Mouse (Mus musculus) liver, embryonic 14.5 days (tissue): Measurements from ENCODE around the gene 2010003K11Rik. TPM values are rescaled to one million over a fixed set of nuclear protein-coding genes. Genes with fewer than 3 reads are reported as not detected.

Experiments used
- ATAC-seq: fragments of 200-750 bp; cut with Nextera tagmentation; 2 replicates; pipeline ENCODE4 v1.8.0; 2017; ENCODE audit warnings: moderate number of reproducible peaks, mild to moderate bottlenecking, moderate library complexity; ENCODE audit not compliant: insufficient read depth
- DNase-seq, 3 experiments: peaks; one replicate each; pipeline ENCODE4 v3.0.0-alpha.2; 2012 to 2013; ENCODE audit warnings: low read depth in 3 of 3, low spot score in 3 of 3
- H3K27ac ChIP-seq: fragments of 300-500 bp; sonication (generic); 2 replicates; pipeline ENCODE4 v1.5.1; 2014; ENCODE audit warnings: moderate library complexity, mild to moderate bottlenecking, control low read depth, inconsistent platforms
- H3K27me3 ChIP-seq: fragments of 300-500 bp; sonication (generic); 2 replicates; pipeline ENCODE4 v1.6.1; 2014; ENCODE audit warnings: mild to moderate bottlenecking, low read length, moderate library complexity; ENCODE audit not compliant: control insufficient read depth, insufficient read depth
- H3K36me3 ChIP-seq: fragments of 300-500 bp; sonication (generic); replicated peaks from 2 replicates; pipeline ENCODE4 v1.6.1; 2014; ENCODE audit warnings: low read depth; ENCODE audit not compliant: control insufficient read depth, insufficient read depth
- H3K4me1 ChIP-seq, 2 experiments: fragments of 200-500 bp in 1 of 2; fragments of 300-500 bp in 1 of 2; sonication (generic) in 1 of 2; replicated peaks; 2 replicates each; pipeline ENCODE4 v1.6.1; 2012 to 2014; ENCODE audit warnings: antibody characterized with exemption in 1 of 2, inconsistent platforms in 1 of 2, low read length in 1 of 2; ENCODE audit not compliant: control insufficient read depth in 2 of 2, insufficient read depth in 2 of 2
- H3K4me2 ChIP-seq: fragments of 300-500 bp; sonication (generic); 2 replicates; pipeline ENCODE4 v1.6.1; 2014; ENCODE audit warnings: low read depth, mild to moderate bottlenecking, control low read depth, moderate library complexity
- H3K4me3 ChIP-seq, 2 experiments: fragments of 200-500 bp in 1 of 2; fragments of 300-500 bp in 1 of 2; sonication (generic) in 1 of 2; 2 replicates each; pipeline ENCODE4 v1.5.1; 2012 to 2014; ENCODE audit warnings: low read depth in 2 of 2, low read length in 2 of 2, mild to moderate bottlenecking in 2 of 2, control low read depth in 1 of 2, inconsistent platforms in 1 of 2, moderate library complexity in 1 of 2; ENCODE audit not compliant: insufficient read depth in 1 of 2
- H3K9ac ChIP-seq: fragments of 300-500 bp; sonication (generic); replicated peaks from 2 replicates; pipeline ENCODE4 v1.6.1; 2014; ENCODE audit warnings: mild to moderate bottlenecking, control low read depth, moderate library complexity
- H3K9me3 ChIP-seq: fragments of 300-500 bp; sonication (generic); 2 replicates; pipeline ENCODE4 v1.6.1; 2016; ENCODE audit warnings: low read length, mixed read lengths; ENCODE audit not compliant: control insufficient read depth
- CTCF ChIP-seq: IDR thresholded peaks from 2 replicates; pipeline ENCODE4 v1.5.1; 2016; ENCODE audit warnings: antibody characterized with exemption, low read depth, control low read depth
- EP300 ChIP-seq: IDR thresholded peaks from 2 replicates; pipeline ENCODE4 v1.6.1; 2016; ENCODE audit warnings: antibody characterized with exemption, low read depth
- WGBS: fragments of 180-500 bp; shearing (Covaris S2); extraction: QIAGEN DNeasy Blood & Tissue Kit; methylation state at CpG from one replicate; pipeline ENCODE4 v1.1.7; 2014; ENCODE audit not compliant: insufficient replicate concordance; 5-methylcytosine and 5-hydroxymethylcytosine counted together
- polyA plus RNA-seq, 2 experiments: library from polyadenylated mRNA; depleted of rRNA in 1 of 2; stranded (reverse) in 1 of 2; unstranded in 1 of 2; fragments of >200 nt; fragmentation: Nextera tagmentation in 1 of 2; extraction: Ambion mirVana in 1 of 2; gene quantifications; 2 replicates each; pipeline versions ENCODE4 v1.2.1 to v1.2.3; 2012 to 2014

2010003K11Rik gene
- polyA plus RNA-seq, 2 experiments = 0.08 TPM; not detected in 1

DNA sequence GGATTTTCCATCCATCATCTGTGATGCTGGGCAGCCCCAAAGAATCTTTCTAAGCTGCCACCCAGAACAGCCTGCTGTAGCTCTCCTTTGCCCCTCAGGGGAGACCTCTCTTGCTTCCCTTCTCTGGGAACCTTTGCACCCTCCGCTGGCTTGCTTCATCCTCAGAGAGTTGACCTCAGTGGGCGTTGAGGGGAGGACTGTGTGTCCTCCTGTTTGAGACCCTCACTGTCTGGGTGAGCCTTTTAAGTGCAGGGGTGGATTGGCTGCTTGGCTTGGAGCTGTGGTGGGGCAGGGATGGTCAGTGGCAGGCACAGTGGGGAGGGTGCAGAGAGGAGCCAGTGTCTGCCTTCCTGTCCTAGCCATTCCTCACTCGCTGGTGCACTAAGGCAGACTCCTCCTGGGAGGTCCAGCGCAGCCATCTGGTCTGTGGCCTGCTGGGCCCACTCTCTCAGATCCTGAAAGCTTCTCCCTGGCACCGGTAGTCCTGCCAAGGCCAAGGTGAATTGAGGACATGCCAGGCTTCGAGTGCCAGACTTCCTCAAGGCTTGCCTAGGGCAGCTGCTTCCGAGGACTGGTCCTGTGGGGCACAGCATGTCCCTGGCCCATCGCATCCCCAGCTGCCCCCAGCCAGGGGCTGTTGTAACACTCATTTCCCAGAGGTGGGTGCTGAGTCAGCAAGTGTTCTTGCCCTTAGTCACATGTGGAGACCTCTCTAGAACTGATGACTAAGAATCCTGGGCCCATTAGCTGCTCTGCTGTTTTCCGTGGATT, 5.7 kb downstream of the 2010003K11Rik start:
- H3K27me3 ChIP-seq = no peaks in the 10 kb centered on the region
- WGBS = 49% methylated on average over 9 of the region's 9 CpGs
- ATAC-seq (no peak), DNase-seq (no peak)
- no peaks in the 10 kb centered on the region for H3K36me3 ChIP-seq
- TF ChIP-seq CTCF = no peak
- TF ChIP-seq EP300 = no peak
- peaks cover 0 to 4% of the 10 kb centered on the region in 2 experiments; a peak in 3 of 4 replicates for H3K4me1 ChIP-seq
- no peak overlapping the region for H3K4me3 ChIP-seq
- no peaks in the 10 kb centered on the region for H3K9me3 ChIP-seq
- H3K27ac ChIP-seq = no peak overlapping the region
- H3K9ac ChIP-seq = no peak overlapping the region
- H3K4me2 ChIP-seq = no peak overlapping the region

DNA sequence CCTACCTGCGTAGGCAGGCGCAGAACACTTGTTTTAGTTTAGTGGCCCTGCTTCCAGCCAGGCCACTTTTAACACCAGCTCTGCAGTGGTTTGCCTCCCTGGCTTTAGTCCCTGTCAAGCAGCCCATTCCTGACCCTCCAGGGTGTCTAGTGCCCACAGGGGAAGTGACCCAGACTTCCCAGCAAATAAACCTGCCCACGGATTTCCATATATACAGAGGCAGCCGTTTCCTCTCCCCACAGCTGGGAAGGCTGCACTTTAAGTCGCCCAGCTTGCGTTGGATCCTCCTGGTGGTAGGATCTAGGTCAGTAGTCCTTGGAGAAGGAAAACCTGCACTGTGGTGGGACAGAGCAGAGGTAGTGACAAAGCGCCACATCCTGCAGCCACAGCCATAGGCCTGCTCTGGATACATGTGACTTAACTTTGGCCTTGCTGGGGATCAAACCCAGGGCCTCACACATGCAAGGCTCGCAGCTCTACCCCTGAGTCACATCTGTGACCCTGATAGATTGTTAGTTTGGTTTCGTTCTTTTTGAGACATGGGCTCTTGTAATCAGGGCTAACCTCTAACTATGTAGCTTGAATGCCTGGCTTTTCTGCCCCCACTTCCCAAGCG, 7.2 kb downstream of the 2010003K11Rik start:
- no peak overlapping the region for H3K9ac ChIP-seq
- H3K4me3 ChIP-seq = no peak overlapping the region
- H3K27ac ChIP-seq = no peak overlapping the region
- no peak for ATAC-seq
- H3K27me3 ChIP-seq = no peaks in the 10 kb centered on the region
- no peak overlapping the region for H3K4me2 ChIP-seq
- no peaks in the 10 kb centered on the region for H3K36me3 ChIP-seq
- H3K4me1 ChIP-seq = no peaks in the 10 kb centered on the region
- 58% methylated on average over 10 of the region's 10 CpGs for WGBS
- H3K9me3 ChIP-seq = no peaks in the 10 kb centered on the region
- DNase-seq = no peak
- TF ChIP-seq CTCF (no peak), EP300 (no peak)

DNA sequence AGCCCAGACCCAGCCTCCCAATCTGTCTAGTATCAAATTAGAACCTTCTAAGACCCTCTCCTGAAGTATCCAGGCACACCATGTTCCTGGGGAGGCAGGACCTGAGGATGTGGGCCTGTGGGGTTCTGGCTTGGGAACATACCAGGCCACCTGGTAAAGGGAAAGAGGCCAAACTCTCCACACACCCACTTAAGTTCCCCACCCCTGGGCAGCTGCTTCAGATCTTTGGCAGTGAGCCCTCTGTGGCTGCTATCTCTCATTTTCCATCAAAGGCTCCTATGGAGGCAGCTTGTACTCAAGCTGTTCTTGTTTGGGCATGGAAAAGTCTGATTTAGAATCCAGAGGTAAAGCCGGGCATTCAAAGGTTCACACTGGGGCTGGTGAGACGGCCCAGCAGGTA, 10.5 kb downstream of the 2010003K11Rik start:
- Histone ChIP-seq H3K27ac (no peak overlapping the region), H3K9me3 (no peaks in the 10 kb centered on the region), H3K27me3 (no peaks in the 10 kb centered on the region), H3K4me2 (no peak overlapping the region), H3K36me3 (no peaks in the 10 kb centered on the region), H3K4me3 (no peak overlapping the region), H3K4me1 (no peaks in the 10 kb centered on the region), H3K9ac (no peak overlapping the region)
- ATAC-seq (no peak), DNase-seq (no peak)
- 49% methylated on average over 2 of the region's 2 CpGs for WGBS
- TF ChIP-seq EP300 = no peak
- TF ChIP-seq CTCF = no peak

DNA sequence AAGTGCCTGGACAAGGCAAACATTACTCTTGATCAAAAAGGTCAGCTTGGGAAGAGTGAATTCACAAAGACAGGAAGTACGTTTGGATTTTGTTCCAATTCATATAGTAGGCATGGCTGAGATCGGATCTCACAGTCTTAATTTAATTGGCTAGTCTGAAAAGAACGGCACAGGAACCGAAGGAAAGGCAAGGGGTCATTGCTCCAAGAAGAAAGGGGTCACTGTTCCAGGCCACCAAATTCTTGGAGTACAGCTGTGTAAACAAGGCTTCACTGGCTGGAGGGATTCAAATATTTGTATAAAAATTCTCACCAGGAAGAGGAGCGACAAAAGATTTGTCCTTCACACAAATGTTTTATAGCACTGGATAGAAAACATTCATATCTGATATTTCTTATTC, 13.4 kb downstream of the 2010003K11Rik start:
- no peak for TF ChIP-seq EP300
- no peak for TF ChIP-seq CTCF
- no peak for DNase-seq
- Histone ChIP-seq H3K4me1 (no peaks in the 10 kb centered on the region), H3K9me3 (no peaks in the 10 kb centered on the region), H3K36me3 (no peaks in the 10 kb centered on the region), H3K27ac (no peak overlapping the region), H3K27me3 (no peaks in the 10 kb centered on the region), H3K9ac (no peak overlapping the region), H3K4me2 (no peak overlapping the region), H3K4me3 (no peak overlapping the region)
- ATAC-seq = no peak
- 53% methylated on average over 5 of the region's 5 CpGs for WGBS

DNA sequence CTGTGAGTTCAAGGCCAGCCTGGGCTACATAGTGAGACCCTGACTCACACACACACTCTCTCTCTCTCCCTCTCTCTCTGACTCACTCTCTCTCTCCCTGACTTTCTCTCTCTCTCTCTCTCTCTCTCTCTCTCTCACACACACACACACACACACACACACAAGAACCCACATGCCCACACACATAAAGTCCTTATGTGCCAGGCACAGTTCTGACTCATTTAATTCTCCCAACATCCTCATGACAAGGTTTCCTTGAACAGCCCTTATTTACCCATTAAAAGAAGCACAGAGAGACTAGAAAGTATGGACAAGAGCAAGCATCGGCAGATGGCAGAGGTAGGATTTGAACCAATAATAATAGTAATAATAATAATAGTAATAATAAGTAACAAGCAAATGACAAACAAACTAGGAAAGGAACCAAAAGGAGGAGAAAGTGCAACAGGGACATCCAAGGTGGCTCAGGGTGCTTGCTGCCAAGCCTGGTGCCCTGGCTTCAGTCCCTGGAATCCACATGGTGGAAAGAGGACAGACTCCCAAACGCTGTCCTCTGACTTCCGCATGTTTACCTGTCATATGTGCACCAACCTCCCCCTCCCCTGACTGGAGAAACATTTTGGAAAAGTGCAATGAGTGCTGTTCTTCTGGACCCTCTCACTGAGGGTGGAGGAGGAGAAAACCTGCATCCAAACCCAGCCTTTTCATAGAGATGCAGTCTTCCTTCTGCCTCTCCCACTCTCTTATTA, 16.1 kb downstream of the 2010003K11Rik start:
- 67% methylated on average over 3 of the region's 3 CpGs for WGBS
- H3K9me3 ChIP-seq = no peaks in the 10 kb centered on the region
- no peak overlapping the region for H3K4me2 ChIP-seq
- H3K4me3 ChIP-seq = no peak overlapping the region
- ATAC-seq = no peak
- DNase-seq = no peak
- no peaks in the 10 kb centered on the region for H3K4me1 ChIP-seq
- no peak for TF ChIP-seq EP300
- no peak for TF ChIP-seq CTCF
- H3K9ac ChIP-seq = no peak overlapping the region
- no peak overlapping the region for H3K27ac ChIP-seq
- H3K36me3 ChIP-seq = no peaks in the 10 kb centered on the region
- peaks cover 9% of the 10 kb centered on the region for H3K27me3 ChIP-seq
